Mouse (Mus musculus) common myeloid progenitor, adult 5-6 weeks (primary cell): Measurements from ENCODE around the gene Hhipl2. TPM values are rescaled to one million over a fixed set of nuclear protein-coding genes. Genes with fewer than 3 reads are reported as not detected.

Experiments
- ATAC-seq: replicated peaks from 2 replicates; pipeline ENCODE4 v1.8.0; 2016; ENCODE audit warnings: low read depth, mild to moderate bottlenecking, moderate TSS enrichment, inconsistent platforms; ENCODE audit not compliant: poor library complexity, severe bottlenecking
- total RNA-seq: library from RNA; stranded (forward); fragments of 200-1000, 187-1606 nt; gene quantifications from 2 replicates; pipeline ENCODE4 v1.2.3, GENCODE M21; 2017

Hhipl2 gene
- total RNA-seq, 1 experiment from 2014 or later = not detected

GRCm38 (mm10) chr1:183453066-183453465, 35.1 kb downstream of the Hhipl2 start:
- no peak for ATAC-seq

Other genes with a start within 250 kb of the Hhipl2 start
- 5.6 and 6.3 TPM in 2 replicates for gene Disp1, start 196.7 kb upstream of the Hhipl2 start, total RNA-seq
- gene Aida, start 121.6 kb upstream of the Hhipl2 start, total RNA-seq = 60.9 and 64.5 TPM in 2 replicates
- 34.1 and 39.6 TPM in 2 replicates for gene Brox, start 120.9 kb upstream of the Hhipl2 start, total RNA-seq
- gene Mia3, start 48.7 kb upstream of the Hhipl2 start, total RNA-seq = 71.0 and 71.7 TPM in 2 replicates
- gene Taf1a, start 29.2 kb upstream of the Hhipl2 start, total RNA-seq = 19.2 and 22.2 TPM in 2 replicates